Comparison of ENCODE assay signal across 8 mouse cellular contexts in genomic region chr15:79380468-79381444, GRCm38 (mm10). TPM values are rescaled to one million over a fixed set of nuclear protein-coding genes. Genes with fewer than 3 reads are reported as not detected.
DNase-seq lines count a peak whose midpoint lies in the region; ATAC-seq and TF ChIP-seq lines count a peak whose summit lies in the region.

No protein-coding gene starts in this region.

- no peak for TF ChIP-seq EP300 in ES-Bruce4 (IDR thresholded peaks at IDR 0.05; ENCODE audit: insufficient read depth, low read depth, low read length)
- TF ChIP-seq EP300 in liver, postnatal 0 days (IDR thresholded peaks at IDR 0.05; ENCODE audit: low read depth): no peak

- no peak overlapping the region for H3K27ac ChIP-seq in ES-Bruce4 (ENCODE audit: insufficient read depth, low read length)
- no peak overlapping the region for H3K27ac ChIP-seq in embryonic facial prominence, embryonic 14.5 days (replicated peaks; ENCODE audit: low read depth, low read length)
- H3K27ac ChIP-seq in heart, embryonic 14.5 days (replicated peaks in 1 of 2; ENCODE audit: control insufficient read depth in 1 of 2, insufficient read depth in 1 of 2, low read depth in 2 of 2, low read length in 2 of 2): peak overlapping the region; percentile 95 to 98
- H3K27ac ChIP-seq in liver, postnatal 0 days (ENCODE audit: low read depth): no peak overlapping the region

- no peak overlapping the region for H3K9ac ChIP-seq in ES-Bruce4 (ENCODE audit: low read depth, poor library complexity, severe bottlenecking)
- no peak overlapping the region for H3K9ac ChIP-seq in embryonic facial prominence, embryonic 14.5 days (ENCODE audit: low read depth, low read length)
- H3K9ac ChIP-seq in heart, embryonic 14.5 days (ENCODE audit: low read length): peak overlapping the region; percentile 69
- H3K9ac ChIP-seq in liver, postnatal 0 days (replicated peaks): no peak overlapping the region

- no peak overlapping the region for H3K4me3 ChIP-seq in ES-Bruce4 (ENCODE audit: low read depth, low read length)
- H3K4me3 ChIP-seq in embryonic facial prominence, embryonic 14.5 days (ENCODE audit: low read depth, low read length): no peak overlapping the region
- peak overlapping the region; percentile 16 to 17; a peak in 3 of 4 replicates for H3K4me3 ChIP-seq in heart, embryonic 14.5 days (ENCODE audit: control insufficient read depth in 1 of 2, insufficient read depth in 1 of 2, low read depth in 1 of 2, low read length in 2 of 2)
- no peak overlapping the region for H3K4me3 ChIP-seq in liver, postnatal 0 days (ENCODE audit: low read depth, low read length)

- no peaks in the 10 kb centered on the region for H3K27me3 ChIP-seq in ES-Bruce4 (ENCODE audit: control insufficient read depth, insufficient read depth, low read length, poor library complexity, severe bottlenecking)
- H3K27me3 ChIP-seq in embryonic facial prominence, embryonic 14.5 days (replicated peaks; ENCODE audit: control insufficient read depth, insufficient read depth, low read length): no peaks in the 10 kb centered on the region
- no peaks in the 10 kb centered on the region for H3K27me3 ChIP-seq in heart, embryonic 14.5 days (ENCODE audit: control insufficient read depth, insufficient read depth, low read length)
- no peaks in the 10 kb centered on the region for H3K27me3 ChIP-seq in liver, postnatal 0 days (ENCODE audit: insufficient read depth, low read length)

- TF ChIP-seq POLR2A in ES-Bruce4 (IDR thresholded peaks at IDR 0.05; ENCODE audit: insufficient read depth, low read length): no peak

- 56% methylated on average over 22 of the region's 23 CpGs for WGBS in embryonic facial prominence, embryonic 14.5 days
- WGBS in heart, embryonic 14.5 days: 34% methylated on average over 22 of the region's 23 CpGs
- 58% methylated on average over 21 of the region's 23 CpGs for WGBS in liver, postnatal 0 days (ENCODE audit: insufficient replicate concordance)

- H3K4me1 ChIP-seq in ES-Bruce4 (ENCODE audit: control insufficient read depth, insufficient read depth, low read length): no peaks in the 10 kb centered on the region
- no peaks in the 10 kb centered on the region for H3K4me1 ChIP-seq in embryonic facial prominence, embryonic 14.5 days (ENCODE audit: control insufficient read depth, insufficient read depth, low read length)
- H3K4me1 ChIP-seq in heart, embryonic 14.5 days (ENCODE audit: control insufficient read depth in 2 of 2, insufficient read depth in 2 of 2, low read length in 2 of 2): peaks cover 20 to 41% of the 10 kb centered on the region in 2 experiments
- H3K4me1 ChIP-seq in liver, postnatal 0 days (ENCODE audit: insufficient read depth): no peaks in the 10 kb centered on the region

- H3K9me3 ChIP-seq in ES-Bruce4 (replicated peaks; ENCODE audit: control insufficient read depth, insufficient read depth, low read length, poor library complexity, severe bottlenecking): no peaks in the 10 kb centered on the region
- no peaks in the 10 kb centered on the region for H3K9me3 ChIP-seq in embryonic facial prominence, embryonic 14.5 days (ENCODE audit: control insufficient read depth, low read length)
- H3K9me3 ChIP-seq in heart, embryonic 14.5 days (ENCODE audit: control insufficient read depth, low read length): no peaks in the 10 kb centered on the region
- no peaks in the 10 kb centered on the region for H3K9me3 ChIP-seq in liver, postnatal 0 days (ENCODE audit: low read length)

- H3K36me3 ChIP-seq in ES-Bruce4 (ENCODE audit: control insufficient read depth, insufficient read depth, low read length, poor library complexity, severe bottlenecking): peaks cover 7% of the 10 kb centered on the region
- peaks cover 25% of the 10 kb centered on the region for H3K36me3 ChIP-seq in embryonic facial prominence, embryonic 14.5 days (ENCODE audit: control insufficient read depth, insufficient read depth, low read length)
- peaks cover 42% of the 10 kb centered on the region for H3K36me3 ChIP-seq in heart, embryonic 14.5 days (ENCODE audit: control insufficient read depth, insufficient read depth, low read length)
- H3K36me3 ChIP-seq in liver, postnatal 0 days (replicated peaks; ENCODE audit: insufficient read depth, low read length): peaks cover 21% of the 10 kb centered on the region

- peak; percentile 89 for TF ChIP-seq CTCF in ES-Bruce4 (IDR thresholded peaks at IDR 0.05; ENCODE audit: low read depth, low read length)
- TF ChIP-seq CTCF in liver, postnatal 0 days (IDR thresholded peaks at IDR 0.05; ENCODE audit: low read depth): peak; percentile 93

- DNase-seq in adrenal gland, postnatal 25 days: peak; percentile 75
- DNase-seq in embryonic facial prominence, embryonic 14.5 days (ENCODE audit: low spot score): peak; percentile 35
- peak; percentile 82 to 87 for DNase-seq in kidney, postnatal 25 days
- DNase-seq in liver, postnatal 0 days: peak; percentile 91
- DNase-seq in thymus, postnatal 25 days: peak; percentile 67

- H3K4me2 ChIP-seq in embryonic facial prominence, embryonic 14.5 days (ENCODE audit: low read depth, low read length): no peak overlapping the region
- peak overlapping the region; percentile 66 for H3K4me2 ChIP-seq in heart, embryonic 14.5 days (ENCODE audit: low read length)
- no peak overlapping the region for H3K4me2 ChIP-seq in liver, postnatal 0 days (ENCODE audit: low read depth, low read length)

- peak; percentile 39 for ATAC-seq in embryonic facial prominence, embryonic 14.5 days (ENCODE audit: low read depth)
- peak; percentile 33 for ATAC-seq in heart, embryonic 14.5 days (ENCODE audit: insufficient number of reproducible peaks, insufficient read depth, low FRiP score, low read depth)
- ATAC-seq in liver, postnatal 0 days: peak; percentile 82
- ATAC-seq in neutrophil, adult 5-6 weeks (ENCODE audit: extremely low read depth, insufficient number of reproducible peaks, low FRiP score, poor library complexity, severe bottlenecking): peak; percentile 76

RNA-seq across cellular contexts. Expression of gene Tmem184b, which starts 22.6 kb away (rescaled TPM):
- 50.7 and 59.6 TPM in 2 replicates for polyA plus RNA-seq in ES-Bruce4 (2011; ENCODE audit: insufficient read depth, insufficient read length, low read depth, missing spikeins)
- 47.1 and 54.5 TPM in 2 replicates for total RNA-seq in adrenal gland, postnatal 25 days (2021)
- 73.0 and 77.6 TPM in 2 replicates for polyA plus RNA-seq in embryonic facial prominence, embryonic 14.5 days (2014; fragmentation: Nextera tagmentation; extraction: Ambion mirVana)
- 56.1 and 60.6 TPM in 2 replicates for polyA plus RNA-seq in heart, embryonic 14.5 days (2014; fragmentation: Nextera tagmentation; extraction: Ambion mirVana)
- 6.6 and 8.4 TPM in 2 replicates for polyA plus RNA-seq in liver, postnatal 0 days (2015; fragmentation: Nextera tagmentation; extraction: Ambion mirVana)
- 22.8 and 29.3 TPM in 2 replicates for total RNA-seq in neutrophil, adult 5-6 weeks (2017)

RNA-seq across cellular contexts. Expression of gene Maff, which starts 34.3 kb away (rescaled TPM):
- 12.3 and 14.5 TPM in 2 replicates for polyA plus RNA-seq in ES-Bruce4 (2011; ENCODE audit: insufficient read depth, insufficient read length, low read depth, missing spikeins)
- total RNA-seq in adrenal gland, postnatal 25 days (2021): 2.2 and 3.1 TPM in 2 replicates
- 2.6 and 2.8 TPM in 2 replicates for polyA plus RNA-seq in embryonic facial prominence, embryonic 14.5 days (2014; fragmentation: Nextera tagmentation; extraction: Ambion mirVana)
- 2.2 and 3.5 TPM in 2 replicates for polyA plus RNA-seq in heart, embryonic 14.5 days (2014; fragmentation: Nextera tagmentation; extraction: Ambion mirVana)
- polyA plus RNA-seq in liver, postnatal 0 days (2015; fragmentation: Nextera tagmentation; extraction: Ambion mirVana): 0.94 and 1.1 TPM in 2 replicates
- total RNA-seq in neutrophil, adult 5-6 weeks (2017): 2.7 and 3.4 TPM in 2 replicates

RNA-seq across cellular contexts. Expression of gene Pla2g6, which starts 52.6 kb away (rescaled TPM):
- polyA plus RNA-seq in ES-Bruce4 (2011; ENCODE audit: insufficient read depth, insufficient read length, low read depth, missing spikeins): 40.2 and 40.6 TPM in 2 replicates
- total RNA-seq in adrenal gland, postnatal 25 days (2021): 28.4 and 31.9 TPM in 2 replicates
- 13.3 and 14.6 TPM in 2 replicates for polyA plus RNA-seq in embryonic facial prominence, embryonic 14.5 days (2014; fragmentation: Nextera tagmentation; extraction: Ambion mirVana)
- polyA plus RNA-seq in heart, embryonic 14.5 days (2014; fragmentation: Nextera tagmentation; extraction: Ambion mirVana): 10.9 and 11.7 TPM in 2 replicates
- 18.5 and 18.8 TPM in 2 replicates for polyA plus RNA-seq in liver, postnatal 0 days (2015; fragmentation: Nextera tagmentation; extraction: Ambion mirVana)
- total RNA-seq in neutrophil, adult 5-6 weeks (2017): 3.4 and 5.5 TPM in 2 replicates

Comparison
In these comparisons a context has a peak if more than half of its experiments do, and no peak if none do; other contexts are left out.
1. H3K27ac ChIP-seq: peak in heart, embryonic 14.5 days (2 of 2); none in ES-Bruce4 (single experiment), embryonic facial prominence, embryonic 14.5 days (single experiment) and liver, postnatal 0 days (single experiment).
2. H3K4me3 ChIP-seq: peak in heart, embryonic 14.5 days (2 of 2); none in ES-Bruce4 (single experiment), embryonic facial prominence, embryonic 14.5 days (single experiment) and liver, postnatal 0 days (single experiment).
3. DNase-seq: peak in every context shown above with its lines; median percentile 91 in liver, postnatal 0 days; 84 in kidney, postnatal 25 days; 75 in adrenal gland, postnatal 25 days; 67 in thymus, postnatal 25 days; 35 in embryonic facial prominence, embryonic 14.5 days.
4. Peak in every context shown above with its lines, with median percentiles within 50 percentile points of each other: ATAC-seq.